Mouse (Mus musculus) kidney, postnatal 0 days (tissue): ENCODE data around the gene Asic1. TPM values are rescaled to one million over a fixed set of nuclear protein-coding genes. Genes with fewer than 3 reads are reported as not detected.
A peak's percentile ranks its signal among the peaks of the same experiment; 100 is the strongest.

Experiments used
- ATAC-seq: fragments of 200-750 bp; cut with Nextera tagmentation; replicated peaks from 2 replicates; pipeline ENCODE4 v1.8.0; 2017; ENCODE audit warnings: low read depth, moderate number of reproducible peaks, moderate TSS enrichment, moderate library complexity; ENCODE audit not compliant: low FRiP score
- DNase-seq: peaks from one replicate; pipeline ENCODE4 v3.0.0-alpha.2; 2016; ENCODE audit warnings: low spot score
- H3K27ac ChIP-seq: fragments of 300-500 bp; sonication (generic); 2 replicates; pipeline ENCODE4 v1.5.1; 2014; ENCODE audit warnings: mild to moderate bottlenecking
- H3K27me3 ChIP-seq: fragments of 300-500 bp; sonication (generic); 2 replicates; pipeline ENCODE4 v1.6.1; 2014; ENCODE audit warnings: low read length, mixed read lengths; ENCODE audit not compliant: insufficient read depth
- H3K36me3 ChIP-seq: fragments of 300-500 bp; sonication (generic); 2 replicates; pipeline ENCODE4 v1.6.1; 2014; ENCODE audit warnings: low read length, mixed read lengths; ENCODE audit not compliant: insufficient read depth
- H3K4me1 ChIP-seq: fragments of 300-500 bp; sonication (generic); replicated peaks from 2 replicates; pipeline ENCODE4 v1.6.1; 2014; ENCODE audit warnings: antibody characterized with exemption, low read length, mixed read lengths; ENCODE audit not compliant: insufficient read depth
- H3K4me2 ChIP-seq: fragments of 300-500 bp; sonication (generic); 2 replicates; pipeline ENCODE4 v1.6.1; 2014; ENCODE audit warnings: mild to moderate bottlenecking, low read length, moderate library complexity, mixed read lengths
- H3K4me3 ChIP-seq: fragments of 300-500 bp; sonication (generic); replicated peaks from 2 replicates; pipeline ENCODE4 v1.5.1; 2014; ENCODE audit warnings: low read depth, low read length
- H3K9ac ChIP-seq: fragments of 300-500 bp; sonication (generic); 2 replicates; pipeline ENCODE4 v1.6.1; 2014; ENCODE audit warnings: low read depth, low read length
- H3K9me3 ChIP-seq: fragments of 300-500 bp; sonication (generic); replicated peaks from 2 replicates; pipeline ENCODE4 v1.6.1; 2016; ENCODE audit warnings: low read length, inconsistent platforms, mixed read lengths
- CTCF ChIP-seq: IDR thresholded peaks from 2 replicates; pipeline ENCODE4 v1.5.1; 2016; ENCODE audit warnings: antibody characterized with exemption, low read depth, mild to moderate bottlenecking, moderate library complexity
- WGBS: fragments of 180-500 bp; shearing (Covaris S2); extraction: QIAGEN DNeasy Blood & Tissue Kit; methylation state at CpG from one replicate; pipeline ENCODE4 v1.1.7; 2014; 5-methylcytosine and 5-hydroxymethylcytosine counted together
- polyA plus RNA-seq: library from polyadenylated mRNA; unstranded; fragments of >200 nt; fragmentation: Nextera tagmentation; extraction: Ambion mirVana; gene quantifications from 2 replicates; pipeline ENCODE4 v1.2.1, GENCODE M21; 2015

The Asic1 gene
- polyA plus RNA-seq, 1 experiment from 2014 or later = 1.1 TPM

GRCm38 (mm10) chr15:99642622-99643021 is 27.5 kb upstream of the Asic1 start:
- 76% methylated on average over 6 of the region's 6 CpGs for WGBS

GRCm38 (mm10) chr15:99643832-99644231 is 26.3 kb upstream of the Asic1 start:
- Histone ChIP-seq H3K27ac (no peak overlapping the region), H3K9me3 (no peaks in the 10 kb centered on the region), H3K4me2 (no peak overlapping the region), H3K36me3 (0 out of 2 replicates have a peak, but pooled peaks cover 8% of the 10 kb centered on the region), H3K4me1 (peaks cover 1% of the 10 kb centered on the region; the same call in 1 of the 2 replicates), H3K4me3 (no peak overlapping the region), H3K27me3 (no peaks in the 10 kb centered on the region), H3K9ac (no peak overlapping the region)
- no peak for TF ChIP-seq CTCF
- WGBS = 74% methylated on average over 10 of the region's 10 CpGs
- DNase-seq (no peak), ATAC-seq (no peak)

More at GRCm38 (mm10) chr15:99642622-99643021, 27.5 kb upstream of the Asic1 start:
- no peak overlapping the region for H3K4me2 ChIP-seq
- no peak overlapping the region for H3K4me3 ChIP-seq
- no peak for TF ChIP-seq CTCF
- ATAC-seq (no peak), DNase-seq (no peak)
- no peaks in the 10 kb centered on the region for H3K9me3 ChIP-seq
- H3K9ac ChIP-seq = no peak overlapping the region
- no peaks in the 10 kb centered on the region for H3K4me1 ChIP-seq
- no peaks in the 10 kb centered on the region for H3K27me3 ChIP-seq
- H3K27ac ChIP-seq = no peak overlapping the region
- 0 out of 2 replicates have a peak, but pooled peaks cover 14% of the 10 kb centered on the region for H3K36me3 ChIP-seq

- Histone ChIP-seq H3K9me3 (no peaks in the 10 kb centered on the region), H3K36me3 (0 out of 2 replicates have a peak, but pooled peaks cover 4% of the 10 kb centered on the region), H3K4me3 (no peak overlapping the region), H3K4me1 (peaks cover 11% of the 10 kb centered on the region), H3K4me2 (no peak overlapping the region), H3K27ac (no peak overlapping the region), H3K9ac (no peak overlapping the region), H3K27me3 (no peaks in the 10 kb centered on the region)
- 34% methylated on average over 7 of the region's 7 CpGs for WGBS
- TF ChIP-seq CTCF = no peak
- DNase-seq (peak; percentile 11), ATAC-seq (no peak)
Observed at GRCm38 (mm10) chr15:99644776-99645175, 25.4 kb upstream of the Asic1 start.

- WGBS = 27% methylated on average over 4 of the region's 4 CpGs
- Histone ChIP-seq H3K36me3 (no peaks in the 10 kb centered on the region), H3K4me3 (no peak overlapping the region), H3K4me2 (no peak overlapping the region), H3K9me3 (no peaks in the 10 kb centered on the region), H3K27ac (no peak overlapping the region), H3K27me3 (no peaks in the 10 kb centered on the region), H3K9ac (no peak overlapping the region), H3K4me1 (peaks cover 21% of the 10 kb centered on the region)
- DNase-seq (no peak), ATAC-seq (no peak)
- no peak for TF ChIP-seq CTCF
Observed at GRCm38 (mm10) chr15:99648326-99648725, 21.8 kb upstream of the Asic1 start.

- H3K4me2 ChIP-seq = peak overlapping the region; percentile 86
- H3K9me3 ChIP-seq = no peaks in the 10 kb centered on the region
- WGBS = 37% methylated on average over 6 of the region's 6 CpGs
- no peak overlapping the region for H3K27ac ChIP-seq
- ATAC-seq (no peak), DNase-seq (no peak)
- peaks cover 23% of the 10 kb centered on the region for H3K4me1 ChIP-seq
- H3K9ac ChIP-seq = no peak overlapping the region
- H3K36me3 ChIP-seq = no peaks in the 10 kb centered on the region
- no peak for TF ChIP-seq CTCF
- 0 out of 2 replicates have a peak, but pooled peaks cover 4% of the 10 kb centered on the region for H3K27me3 ChIP-seq
- H3K4me3 ChIP-seq = peak overlapping the region; percentile 78; the same call in 1 of the 2 replicates
Observed at GRCm38 (mm10) chr15:99649067-99649761, 21.0 kb upstream of the Asic1 start.

- ATAC-seq = no peak
- TF ChIP-seq CTCF = no peak
- H3K27me3 ChIP-seq = 0 out of 2 replicates have a peak, but pooled peaks cover 4% of the 10 kb centered on the region
- DNase-seq = no peak
- no peaks in the 10 kb centered on the region for H3K9me3 ChIP-seq
- peak overlapping the region; percentile 86 for H3K4me2 ChIP-seq
- peak overlapping the region; percentile 28; the same call in 1 of the 2 replicates for H3K9ac ChIP-seq
- no peak overlapping the region for H3K27ac ChIP-seq
- no peaks in the 10 kb centered on the region for H3K36me3 ChIP-seq
- peak overlapping the region; percentile 78 for H3K4me3 ChIP-seq
- peaks cover 23% of the 10 kb centered on the region for H3K4me1 ChIP-seq
- WGBS = 39% methylated on average over 2 of the region's 2 CpGs
Observed at GRCm38 (mm10) chr15:99650304-99650703, 19.9 kb upstream of the Asic1 start.
